Mouse (Mus musculus) stomach, postnatal 0 days (tissue): ENCODE measurements around the gene Dlg2.

ENCODE experiments used
- CTCF ChIP-seq: IDR thresholded peaks from 2 replicates; pipeline ENCODE4 v1.5.1; 2016; ENCODE audit warnings: antibody characterized with exemption, low read depth, mild to moderate bottlenecking, moderate library complexity
- EP300 ChIP-seq: optimal IDR thresholded peaks from 2 replicates; pipeline ENCODE3; 2016; ENCODE audit warnings: antibody characterized with exemption

DNA sequence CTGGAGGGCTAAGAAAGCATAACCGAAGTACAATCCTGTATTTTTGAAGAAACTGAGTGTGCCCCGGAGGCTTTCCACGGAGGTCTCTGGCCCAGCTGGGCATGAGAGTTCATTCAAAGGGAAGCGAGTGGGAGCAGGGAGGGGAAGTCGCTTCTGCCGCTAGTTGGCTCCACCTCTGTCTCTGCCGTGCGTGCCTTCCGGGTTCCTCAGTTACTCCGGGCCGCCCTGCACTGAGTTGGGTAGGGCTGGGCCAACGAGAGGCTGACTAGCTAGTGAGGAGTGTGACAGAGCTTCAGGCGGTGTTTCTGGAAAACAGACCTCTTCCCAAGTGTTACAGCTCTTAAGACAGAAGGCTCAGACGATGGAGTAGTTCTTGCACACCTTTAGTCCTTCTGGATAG lies 15.5 kb upstream of the Dlg2 start:
- TF ChIP-seq CTCF: peak; percentile 62
- no peak for TF ChIP-seq EP300
